Mouse (Mus musculus): ENCODE measurements around the gene Ncapd3. TPM values are rescaled to one million over a fixed set of nuclear protein-coding genes. Genes with fewer than 3 reads are reported as not detected.

The Ncapd3 gene
- polyA plus RNA-seq, 1 experiment from 2014 or later: 35.1 TPM

GRCm38 (mm10) chr9:27125450-27125849 is 95.5 kb downstream of the Ncapd3 start:
- 52% methylated on average over 6 of the region's 6 CpGs for WGBS
- no peaks in the 10 kb centered on the region for H3K36me3 ChIP-seq (ENCODE audit: control insufficient read depth, insufficient read depth, low read length)
- no peaks in the 10 kb centered on the region for H3K9me3 ChIP-seq (ENCODE audit: control insufficient read depth, low read length)
- H3K4me1 ChIP-seq (replicated peaks; ENCODE audit: control insufficient read depth, insufficient read depth, low read length): peaks cover 5% of the 10 kb centered on the region; the same call in 1 of the 2 replicates
- H3K27me3 ChIP-seq (ENCODE audit: control insufficient read depth, insufficient read depth, low read depth, low read length): no peaks in the 10 kb centered on the region
- H3K9ac ChIP-seq (ENCODE audit: low read length): no peak overlapping the region
- H3K4me2 ChIP-seq (ENCODE audit: low read depth, low read length): no peak overlapping the region
- H3K4me3 ChIP-seq (ENCODE audit: low read length): no peak overlapping the region
- H3K27ac ChIP-seq (ENCODE audit: low read length): no peak overlapping the region
- no peak for ATAC-seq (ENCODE audit: low read depth)

GRCm38 (mm10) chr9:27126543-27126942 is 96.6 kb downstream of the Ncapd3 start:
- Histone ChIP-seq H3K36me3 (ENCODE audit: control insufficient read depth, insufficient read depth, low read length) (no peaks in the 10 kb centered on the region), H3K9me3 (ENCODE audit: control insufficient read depth, low read length) (no peaks in the 10 kb centered on the region), H3K4me3 (ENCODE audit: low read length) (no peak overlapping the region), H3K27ac (ENCODE audit: low read length) (no peak overlapping the region), H3K4me1 (replicated peaks; ENCODE audit: control insufficient read depth, insufficient read depth, low read length) (peaks cover 5% of the 10 kb centered on the region; the same call in 1 of the 2 replicates), H3K9ac (ENCODE audit: low read length) (no peak overlapping the region), H3K4me2 (ENCODE audit: low read depth, low read length) (no peak overlapping the region), H3K27me3 (ENCODE audit: control insufficient read depth, insufficient read depth, low read depth, low read length) (no peaks in the 10 kb centered on the region)
- WGBS: 87% methylated on average over 6 of the region's 6 CpGs
- no peak for ATAC-seq (ENCODE audit: low read depth)

- Histone ChIP-seq H3K4me1 (replicated peaks; ENCODE audit: control insufficient read depth, insufficient read depth, low read length) (peaks cover 5% of the 10 kb centered on the region; the same call in 1 of the 2 replicates), H3K27ac (ENCODE audit: low read length) (no peak overlapping the region), H3K36me3 (ENCODE audit: control insufficient read depth, insufficient read depth, low read length) (no peaks in the 10 kb centered on the region), H3K4me2 (ENCODE audit: low read depth, low read length) (no peak overlapping the region), H3K9me3 (ENCODE audit: control insufficient read depth, low read length) (no peaks in the 10 kb centered on the region), H3K4me3 (ENCODE audit: low read length) (no peak overlapping the region), H3K9ac (ENCODE audit: low read length) (no peak overlapping the region), H3K27me3 (ENCODE audit: control insufficient read depth, insufficient read depth, low read depth, low read length) (no peaks in the 10 kb centered on the region)
- ATAC-seq (ENCODE audit: low read depth): no peak
- WGBS: 61% methylated on average over 4 of the region's 4 CpGs
These were observed 98.7 kb downstream of the Ncapd3 start for GRCm38 (mm10) chr9:27128629-27129028.

- no peaks in the 10 kb centered on the region for H3K9me3 ChIP-seq (ENCODE audit: control insufficient read depth, low read length)
- no peaks in the 10 kb centered on the region for H3K36me3 ChIP-seq (ENCODE audit: control insufficient read depth, insufficient read depth, low read length)
- H3K4me3 ChIP-seq (ENCODE audit: low read length): no peak overlapping the region
- H3K9ac ChIP-seq (ENCODE audit: low read length): no peak overlapping the region
- no peaks in the 10 kb centered on the region for H3K4me1 ChIP-seq (replicated peaks; ENCODE audit: control insufficient read depth, insufficient read depth, low read length)
- H3K27me3 ChIP-seq (ENCODE audit: control insufficient read depth, insufficient read depth, low read depth, low read length): no peaks in the 10 kb centered on the region
- ATAC-seq (ENCODE audit: low read depth): no peak
- no peak overlapping the region for H3K4me2 ChIP-seq (ENCODE audit: low read depth, low read length)
- H3K27ac ChIP-seq (ENCODE audit: low read length): no peak overlapping the region
- WGBS: 59% methylated on average over 1 of the region's 1 CpGs
These were observed 104.4 kb downstream of the Ncapd3 start for GRCm38 (mm10) chr9:27134410-27134809.

GRCm38 (mm10) chr9:27135372-27135771 is 105.4 kb downstream of the Ncapd3 start:
- Histone ChIP-seq H3K9ac (ENCODE audit: low read length) (no peak overlapping the region), H3K27ac (ENCODE audit: low read length) (no peak overlapping the region)
- WGBS: 87% methylated on average over 7 of the region's 7 CpGs

GRCm38 (mm10) chr9:27136651-27137050 is 106.7 kb downstream of the Ncapd3 start:
- no peak overlapping the region for H3K4me2 ChIP-seq (ENCODE audit: low read depth, low read length)
- no peaks in the 10 kb centered on the region for H3K27me3 ChIP-seq (ENCODE audit: control insufficient read depth, insufficient read depth, low read depth, low read length)
- 69% methylated on average over 8 of the region's 8 CpGs for WGBS
- H3K9ac ChIP-seq (ENCODE audit: low read length): no peak overlapping the region
- no peaks in the 10 kb centered on the region for H3K4me1 ChIP-seq (replicated peaks; ENCODE audit: control insufficient read depth, insufficient read depth, low read length)
- H3K27ac ChIP-seq (ENCODE audit: low read length): no peak overlapping the region
- H3K36me3 ChIP-seq (ENCODE audit: control insufficient read depth, insufficient read depth, low read length): 0 out of 2 replicates have a peak, but pooled peaks cover 2% of the 10 kb centered on the region
- ATAC-seq (ENCODE audit: low read depth): no peak
- H3K9me3 ChIP-seq (ENCODE audit: control insufficient read depth, low read length): no peaks in the 10 kb centered on the region
- no peak overlapping the region for H3K4me3 ChIP-seq (ENCODE audit: low read length)

More at GRCm38 (mm10) chr9:27135372-27135771, 105.4 kb downstream of the Ncapd3 start:
- Histone ChIP-seq H3K4me2 (ENCODE audit: low read depth, low read length) (no peak overlapping the region), H3K9me3 (ENCODE audit: control insufficient read depth, low read length) (no peaks in the 10 kb centered on the region), H3K36me3 (ENCODE audit: control insufficient read depth, insufficient read depth, low read length) (no peaks in the 10 kb centered on the region), H3K4me3 (ENCODE audit: low read length) (no peak overlapping the region), H3K4me1 (replicated peaks; ENCODE audit: control insufficient read depth, insufficient read depth, low read length) (no peaks in the 10 kb centered on the region), H3K27me3 (ENCODE audit: control insufficient read depth, insufficient read depth, low read depth, low read length) (no peaks in the 10 kb centered on the region)
- no peak for ATAC-seq (ENCODE audit: low read depth)

- Histone ChIP-seq H3K27me3 (ENCODE audit: control insufficient read depth, insufficient read depth, low read depth, low read length) (no peaks in the 10 kb centered on the region), H3K4me1 (replicated peaks; ENCODE audit: control insufficient read depth, insufficient read depth, low read length) (no peaks in the 10 kb centered on the region), H3K4me3 (ENCODE audit: low read length) (no peak overlapping the region), H3K36me3 (ENCODE audit: control insufficient read depth, insufficient read depth, low read length) (0 out of 2 replicates have a peak, but pooled peaks cover 2% of the 10 kb centered on the region), H3K27ac (ENCODE audit: low read length) (no peak overlapping the region), H3K4me2 (ENCODE audit: low read depth, low read length) (no peak overlapping the region), H3K9ac (ENCODE audit: low read length) (no peak overlapping the region), H3K9me3 (ENCODE audit: control insufficient read depth, low read length) (no peaks in the 10 kb centered on the region)
- ATAC-seq (ENCODE audit: low read depth): no peak
- 93% methylated on average over 10 of the region's 10 CpGs for whole genome bisulfite sequencing
These were observed 110.6 kb downstream of the Ncapd3 start for GRCm38 (mm10) chr9:27140432-27141065.

GRCm38 (mm10) chr9:27144271-27144840 is 114.4 kb downstream of the Ncapd3 start:
- Histone ChIP-seq H3K4me1 (replicated peaks; ENCODE audit: control insufficient read depth, insufficient read depth, low read length) (peaks cover 8% of the 10 kb centered on the region), H3K36me3 (ENCODE audit: control insufficient read depth, insufficient read depth, low read length) (0 out of 2 replicates have a peak, but pooled peaks cover 2% of the 10 kb centered on the region), H3K9me3 (ENCODE audit: control insufficient read depth, low read length) (no peaks in the 10 kb centered on the region), H3K27me3 (ENCODE audit: control insufficient read depth, insufficient read depth, low read depth, low read length) (no peaks in the 10 kb centered on the region), H3K27ac (ENCODE audit: low read length) (no peak overlapping the region), H3K4me2 (ENCODE audit: low read depth, low read length) (no peak overlapping the region), H3K4me3 (ENCODE audit: low read length) (no peak overlapping the region), H3K9ac (ENCODE audit: low read length) (no peak overlapping the region)
- ATAC-seq (ENCODE audit: low read depth): no peak
- 74% methylated on average over 4 of the region's 4 CpGs for WGBS
